Mouse (Mus musculus) myocyte (in vitro differentiated cells): ENCODE measurements around the gene Wdr46.

Experiments used
- CEBPB ChIP-seq: IDR thresholded peaks from 2 replicates; pipeline ENCODE4 v1.6.1; 2011; ENCODE audit warnings: mild to moderate bottlenecking, moderate library complexity; ENCODE audit not compliant: poor library complexity, insufficient read depth, severe bottlenecking
- E2F4 ChIP-seq: IDR thresholded peaks from one replicate; pipeline ENCODE4 v1.6.1; 2011; ENCODE audit warnings: mild to moderate bottlenecking, control low read depth, moderate library complexity; ENCODE audit not compliant: insufficient read depth
- MAX ChIP-seq: IDR thresholded peaks from one replicate; pipeline ENCODE4 v1.6.1; 2011; ENCODE audit warnings: low read depth, mild to moderate bottlenecking, control low read depth
- MYOG ChIP-seq, 3 experiments: IDR thresholded peaks; one replicate each; pipeline ENCODE4 v1.6.1; 2011; ENCODE audit warnings: control low read depth in 2 of 3, low read depth in 2 of 3, mild to moderate bottlenecking in 2 of 3; ENCODE audit not compliant: insufficient read length in 2 of 3, control insufficient read depth in 1 of 3, insufficient read depth in 1 of 3
- POLR2A ChIP-seq: IDR thresholded peaks from one replicate; pipeline ENCODE4 v1.6.1; 2011; ENCODE audit warnings: low read depth, mild to moderate bottlenecking, control low read depth, moderate library complexity; ENCODE audit not compliant: insufficient read length

- TF ChIP-seq MAX (no peak), E2F4 (no peak), POLR2A (no peak), MYOG (IDR thresholded peaks at IDR 0.05; ENCODE audit: control insufficient read depth in 1 of 3, insufficient read depth in 1 of 3, insufficient read length in 2 of 3, low read depth in 2 of 3) (no peak), CEBPB (no peak)
Observed at GRCm38 (mm10) chr17:33969394-33969793, 28.9 kb downstream of the Wdr46 start.
